Mouse (Mus musculus) heart, postnatal 0 days (tissue): ENCODE measurements at regions not wholly inside any gene's neighbourhood (a gene's known extent, or its start where the extent isn't known, plus 50 kb on each side); places are given as distances from the start of the nearest gene placed in this dataset.

Source experiments
- CTCF ChIP-seq: IDR thresholded peaks from 2 replicates; pipeline ENCODE4 v1.5.1; 2016; ENCODE audit warnings: antibody characterized with exemption, control low read depth, low read depth
- EP300 ChIP-seq: IDR thresholded peaks from 2 replicates; pipeline ENCODE4 v1.6.1; 2016; ENCODE audit warnings: antibody characterized with exemption, low read depth

DNA sequence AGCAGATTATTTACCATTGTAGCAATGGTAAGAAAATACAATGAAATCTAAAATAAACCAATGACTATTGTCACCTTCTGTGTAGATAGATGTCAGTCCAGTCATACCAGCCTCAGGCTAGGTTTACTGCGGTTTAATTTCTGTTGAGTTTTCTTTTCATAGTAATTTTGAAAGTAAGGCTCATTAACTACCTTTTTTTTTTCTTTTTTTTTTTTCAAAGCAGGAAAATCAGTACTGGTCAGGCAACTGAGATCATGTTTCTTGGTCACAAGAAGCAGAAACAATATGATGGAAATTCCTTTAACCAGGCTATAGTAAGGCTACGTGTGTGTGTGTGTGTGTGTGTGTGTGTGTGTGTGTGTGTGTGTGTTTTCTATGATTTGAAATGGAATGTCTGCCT, 622.0 kb downstream of the Nfib start:
- TF ChIP-seq CTCF: no peak
- no peak for TF ChIP-seq EP300
